Mouse (Mus musculus): ENCODE measurements around the gene Gbp7. TPM values are rescaled to one million over a fixed set of nuclear protein-coding genes. Genes with fewer than 3 reads are reported as not detected.
"Not testable (repeated sequence)": the region's sequence is repeated elsewhere in the genome, so short reads cannot be mapped to it uniquely, and the experiment has no call there.

Gene Gbp7
- polyA plus RNA-seq, 1 experiment, result 0.05 TPM

DNA sequence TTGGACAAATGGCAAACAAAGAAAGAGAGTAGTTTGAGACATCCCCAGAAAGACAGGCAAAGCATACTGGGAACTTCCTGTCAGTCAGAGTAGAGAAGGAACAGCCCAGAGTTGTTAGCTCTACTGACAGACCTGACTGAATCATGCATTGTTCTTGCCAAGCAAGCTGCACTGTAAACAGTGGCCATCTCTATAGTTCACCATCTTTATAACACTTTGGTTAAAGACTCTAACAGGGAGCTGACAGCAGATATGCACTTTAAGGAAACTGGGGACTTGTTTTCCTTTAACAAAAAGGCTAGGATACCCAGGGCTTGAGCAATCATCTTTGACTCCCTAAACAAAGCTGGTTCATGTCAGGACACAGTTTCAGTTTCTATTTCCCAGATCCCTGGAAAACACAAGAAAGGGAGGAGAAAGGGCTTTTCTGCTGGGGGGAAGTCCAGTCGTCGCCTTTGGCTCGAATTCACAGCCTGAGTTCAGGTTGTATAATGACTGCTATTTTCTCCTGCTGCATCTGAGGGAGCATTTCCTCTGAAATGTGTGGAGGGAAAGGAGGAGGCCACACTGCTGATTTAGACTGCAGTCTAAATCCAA is 29.6 kb downstream of the Gbp7 start, which contains the start of gene Gbp3:
Gene Gbp3 (plus strand): TSS at position 395 of the 597 bp plus-strand sequence.
- H3K36me3 ChIP-seq (ENCODE audit: control insufficient read depth, insufficient read depth), result no peaks in the 10 kb centered on the region
- H3K4me3 ChIP-seq, result peak within 1 kb of the TSS; percentile 22

DNA sequence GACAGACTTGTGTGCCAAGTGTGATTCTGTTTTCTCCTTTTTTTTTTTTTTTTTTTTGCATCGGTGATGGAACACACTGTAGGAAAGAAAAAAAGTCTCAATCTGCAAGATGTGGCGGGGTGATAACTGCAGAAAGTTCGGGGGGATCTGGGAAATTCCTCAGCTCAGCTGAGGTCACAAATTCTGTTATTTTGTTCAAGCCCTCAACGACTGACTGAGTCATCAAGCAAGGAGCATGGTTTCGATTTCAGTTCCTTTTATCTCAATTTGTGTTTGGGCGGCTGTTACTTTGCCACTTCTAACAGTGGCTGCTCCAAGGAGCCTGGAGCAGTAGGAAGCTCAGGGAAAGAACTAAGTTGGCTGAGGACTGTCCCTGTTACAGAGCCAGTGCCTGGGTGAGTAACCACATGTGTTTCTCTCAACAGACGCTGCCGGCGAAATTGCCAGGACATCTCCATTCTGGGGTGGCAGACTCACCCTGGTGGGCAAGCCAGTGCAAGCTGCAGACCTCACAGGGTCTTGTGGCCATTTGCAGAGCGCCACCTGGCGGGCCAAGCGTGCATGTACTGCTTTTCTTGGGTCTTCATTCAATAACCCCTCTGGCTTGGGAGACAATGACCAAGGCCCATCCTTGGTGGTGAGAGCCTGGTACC is 30.3 kb downstream of the Gbp7 start:
- no peaks in the 10 kb centered on the region for H3K27me3 ChIP-seq (ENCODE audit: control insufficient read depth, insufficient read depth, insufficient read length)
- H3K4me3 ChIP-seq, result peak overlapping the region; percentile 22
- H3K4me2 ChIP-seq (ENCODE audit: low read depth), result peak overlapping the region; percentile 93
- TF ChIP-seq SRF (IDR thresholded peaks at IDR 0.05; ENCODE audit: control insufficient read depth, insufficient read length, low read depth) (no peak), REST (IDR thresholded peaks at IDR 0.05; ENCODE audit: insufficient read depth, insufficient read length) (no peak)
- no peak overlapping the region for H3ac ChIP-seq (ENCODE audit: control insufficient read depth, insufficient read length)
- H3K36me3 ChIP-seq (ENCODE audit: control insufficient read depth, insufficient read depth), result no peaks in the 10 kb centered on the region
- no peaks in the 10 kb centered on the region for H3K79me2 ChIP-seq (ENCODE audit: control insufficient read depth, insufficient read depth)

More for the DNA sequence above, 29.6 kb downstream of the Gbp7 start, which contains the start of gene Gbp3:
- H3K27me3 ChIP-seq (ENCODE audit: control insufficient read depth, insufficient read depth, insufficient read length), result no peaks in the 10 kb centered on the region
- TF ChIP-seq MYOG (IDR thresholded peaks at IDR 0.05; ENCODE audit: control insufficient read depth in 1 of 3, insufficient read depth in 1 of 3, insufficient read length in 2 of 3, low read depth in 2 of 3) (no peak), CEBPB (IDR thresholded peaks at IDR 0.05; ENCODE audit: insufficient read depth, poor library complexity, severe bottlenecking) (no peak), POLR2A (IDR thresholded peaks at IDR 0.05; ENCODE audit: insufficient read length, low read depth) (no peak), SRF (IDR thresholded peaks at IDR 0.05; ENCODE audit: control insufficient read depth, insufficient read length, low read depth) (no peak), TCF3 (IDR thresholded peaks at IDR 0.05; ENCODE audit: insufficient read length, low read depth) (no peak), POLR2AphosphoS2 (IDR thresholded peaks at IDR 0.05; ENCODE audit: insufficient read length, low read depth) (no peak), TCF12 (IDR thresholded peaks at IDR 0.05; ENCODE audit: insufficient read depth, poor library complexity, severe bottlenecking) (no peak), E2F4 (IDR thresholded peaks at IDR 0.05; ENCODE audit: insufficient read depth) (no peak), MYOD1 (IDR thresholded peaks at IDR 0.05; ENCODE audit: control insufficient read depth in 1 of 3, insufficient read length in 2 of 3, low read depth in 2 of 3) (no peak), USF1 (IDR thresholded peaks at IDR 0.05; ENCODE audit: low read depth) (no peak), REST (IDR thresholded peaks at IDR 0.05; ENCODE audit: insufficient read depth, insufficient read length) (no peak)
- peak within 1 kb of the TSS; percentile 93 for H3K4me2 ChIP-seq (ENCODE audit: low read depth)
- no peak within 1 kb of the TSS for H3ac ChIP-seq (ENCODE audit: control insufficient read depth, insufficient read length)
- H3K79me2 ChIP-seq (ENCODE audit: control insufficient read depth, insufficient read depth), result no peaks in the 10 kb centered on the region

DNA sequence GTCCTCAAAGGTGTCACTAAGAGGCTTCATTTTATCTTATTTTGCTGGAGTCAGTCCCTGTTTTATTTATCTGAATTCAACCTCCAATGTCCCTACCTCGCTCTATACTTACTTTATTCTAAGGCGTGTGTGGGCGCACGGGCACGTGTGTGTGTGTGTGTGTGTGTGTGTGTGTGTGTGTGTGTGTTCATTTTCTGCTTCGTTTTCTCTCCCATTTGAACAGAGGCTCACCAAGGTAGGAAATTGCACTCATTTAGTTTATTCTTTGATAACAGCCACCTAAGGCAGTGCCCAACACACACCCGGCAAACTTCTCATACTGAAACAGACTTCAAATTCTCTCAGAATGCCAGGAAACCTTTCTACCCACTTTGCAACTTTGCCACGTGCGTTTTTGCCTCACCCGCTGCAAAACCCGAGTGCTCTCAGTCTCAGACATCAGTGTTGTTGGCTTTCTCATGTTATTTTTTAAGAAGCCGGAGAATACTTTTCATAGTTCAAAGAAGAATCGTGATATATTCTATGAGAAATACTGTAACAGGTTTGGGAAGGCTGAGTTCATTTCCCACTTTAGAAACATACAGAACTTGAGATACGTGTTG is 31.0 kb downstream of the Gbp7 start:
- Histone ChIP-seq H3K36me3 (ENCODE audit: control insufficient read depth, insufficient read depth) (no peaks in the 10 kb centered on the region), H3ac (ENCODE audit: control insufficient read depth, insufficient read length) (no peak overlapping the region), H3K4me2 (ENCODE audit: low read depth) (peak overlapping the region; percentile 93), H3K79me2 (ENCODE audit: control insufficient read depth, insufficient read depth) (no peaks in the 10 kb centered on the region), H3K27me3 (ENCODE audit: control insufficient read depth, insufficient read depth, insufficient read length) (no peaks in the 10 kb centered on the region), H3K4me3 (peak overlapping the region; percentile 22)
- no peak for TF ChIP-seq USF1 (IDR thresholded peaks at IDR 0.05; ENCODE audit: low read depth)
- no peak for TF ChIP-seq CEBPB (IDR thresholded peaks at IDR 0.05; ENCODE audit: insufficient read depth, poor library complexity, severe bottlenecking)
- no peak for TF ChIP-seq TCF3 (IDR thresholded peaks at IDR 0.05; ENCODE audit: insufficient read length, low read depth)
- no peak for TF ChIP-seq REST (IDR thresholded peaks at IDR 0.05; ENCODE audit: insufficient read depth, insufficient read length)
- no peak for TF ChIP-seq SRF (IDR thresholded peaks at IDR 0.05; ENCODE audit: control insufficient read depth, insufficient read length, low read depth)
- TF ChIP-seq E2F4 (IDR thresholded peaks at IDR 0.05; ENCODE audit: insufficient read depth), result no peak
- no peak for TF ChIP-seq MYOG (IDR thresholded peaks at IDR 0.05; ENCODE audit: control insufficient read depth in 1 of 3, insufficient read depth in 1 of 3, insufficient read length in 2 of 3, low read depth in 2 of 3)
- TF ChIP-seq POLR2AphosphoS2 (IDR thresholded peaks at IDR 0.05; ENCODE audit: insufficient read length, low read depth), result no peak
- TF ChIP-seq MAX (IDR thresholded peaks at IDR 0.05; ENCODE audit: low read depth), result no peak
- TF ChIP-seq MYOD1 (IDR thresholded peaks at IDR 0.05; ENCODE audit: control insufficient read depth in 1 of 3, insufficient read length in 2 of 3, low read depth in 2 of 3), result no peak
- TF ChIP-seq POLR2A (IDR thresholded peaks at IDR 0.05; ENCODE audit: insufficient read length, low read depth), result no peak
- no peak for TF ChIP-seq TCF12 (IDR thresholded peaks at IDR 0.05; ENCODE audit: insufficient read depth, poor library complexity, severe bottlenecking)

DNA sequence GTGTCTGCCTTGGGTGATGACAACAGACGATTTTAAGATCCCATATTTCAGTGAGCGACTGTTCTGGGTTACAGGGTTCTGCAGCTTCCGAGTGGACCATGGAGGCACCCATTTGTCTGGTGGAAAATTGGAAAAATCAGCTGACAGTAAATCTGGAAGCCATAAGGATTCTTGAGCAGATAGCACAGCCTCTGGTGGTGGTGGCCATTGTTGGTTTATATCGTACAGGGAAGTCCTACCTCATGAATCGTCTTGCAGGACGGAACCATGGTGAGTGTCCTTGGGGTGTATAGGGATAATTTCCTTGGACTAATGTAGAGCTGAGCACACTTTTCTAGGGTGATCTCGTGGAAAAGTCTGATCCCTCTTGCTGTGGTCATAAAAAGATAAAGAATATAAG is 31.5 kb downstream of the Gbp7 start:
- Histone ChIP-seq H3K4me2 (ENCODE audit: low read depth) (no peak overlapping the region), H3K79me2 (ENCODE audit: control insufficient read depth, insufficient read depth) (no peaks in the 10 kb centered on the region), H3K27me3 (ENCODE audit: control insufficient read depth, insufficient read depth, insufficient read length) (no peaks in the 10 kb centered on the region), H3K36me3 (ENCODE audit: control insufficient read depth, insufficient read depth) (no peaks in the 10 kb centered on the region), H3K4me3 (no peak overlapping the region), H3ac (ENCODE audit: control insufficient read depth, insufficient read length) (no peak overlapping the region)
- TF ChIP-seq USF1 (IDR thresholded peaks at IDR 0.05; ENCODE audit: low read depth) (no peak), MYOD1 (IDR thresholded peaks at IDR 0.05; ENCODE audit: control insufficient read depth in 1 of 3, insufficient read length in 2 of 3, low read depth in 2 of 3) (no peak), MYOG (IDR thresholded peaks at IDR 0.05; ENCODE audit: control insufficient read depth in 1 of 3, insufficient read depth in 1 of 3, insufficient read length in 2 of 3, low read depth in 2 of 3) (no peak), TCF3 (IDR thresholded peaks at IDR 0.05; ENCODE audit: insufficient read length, low read depth) (no peak), MAX (IDR thresholded peaks at IDR 0.05; ENCODE audit: low read depth) (no peak), CEBPB (IDR thresholded peaks at IDR 0.05; ENCODE audit: insufficient read depth, poor library complexity, severe bottlenecking) (no peak), POLR2A (IDR thresholded peaks at IDR 0.05; ENCODE audit: insufficient read length, low read depth) (no peak), E2F4 (IDR thresholded peaks at IDR 0.05; ENCODE audit: insufficient read depth) (no peak), SRF (IDR thresholded peaks at IDR 0.05; ENCODE audit: control insufficient read depth, insufficient read length, low read depth) (no peak), TCF12 (IDR thresholded peaks at IDR 0.05; ENCODE audit: insufficient read depth, poor library complexity, severe bottlenecking) (no peak), REST (IDR thresholded peaks at IDR 0.05; ENCODE audit: insufficient read depth, insufficient read length) (no peak)

DNA sequence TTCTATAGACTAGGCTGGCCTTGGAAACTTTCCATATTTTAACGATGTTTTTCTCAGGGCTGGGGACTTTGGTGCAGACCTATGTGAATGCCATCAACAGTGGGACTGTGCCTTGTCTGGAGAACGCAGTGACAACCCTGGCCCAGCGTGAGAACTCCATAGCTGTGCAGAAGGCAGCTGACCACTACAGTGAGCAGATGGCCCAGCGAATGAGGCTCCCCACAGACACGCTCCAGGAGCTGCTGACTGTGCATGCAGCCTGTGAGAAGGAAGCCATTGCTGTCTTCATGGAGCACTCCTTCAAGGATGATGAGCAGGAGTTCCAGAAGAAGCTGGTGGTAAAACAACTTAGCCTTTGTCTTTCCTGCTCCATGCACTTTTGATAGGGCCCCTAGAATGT is 37.3 kb downstream of the Gbp7 start:
- H3K36me3 ChIP-seq (ENCODE audit: control insufficient read depth, insufficient read depth); H3ac ChIP-seq (ENCODE audit: control insufficient read depth, insufficient read length); H3K4me3 ChIP-seq; H3K27me3 ChIP-seq (ENCODE audit: control insufficient read depth, insufficient read depth, insufficient read length); H3K4me2 ChIP-seq (ENCODE audit: low read depth); H3K79me2 ChIP-seq (ENCODE audit: control insufficient read depth, insufficient read depth): not testable (repeated sequence)
